Mouse (Mus musculus): Measurements from ENCODE around the gene Hoxa10. TPM values are rescaled to one million over a fixed set of nuclear protein-coding genes. Genes with fewer than 3 reads are reported as not detected.

Hoxa10 gene
- polyA plus RNA-seq, 1 experiment from 2014 or later = 7.8 TPM

DNA sequence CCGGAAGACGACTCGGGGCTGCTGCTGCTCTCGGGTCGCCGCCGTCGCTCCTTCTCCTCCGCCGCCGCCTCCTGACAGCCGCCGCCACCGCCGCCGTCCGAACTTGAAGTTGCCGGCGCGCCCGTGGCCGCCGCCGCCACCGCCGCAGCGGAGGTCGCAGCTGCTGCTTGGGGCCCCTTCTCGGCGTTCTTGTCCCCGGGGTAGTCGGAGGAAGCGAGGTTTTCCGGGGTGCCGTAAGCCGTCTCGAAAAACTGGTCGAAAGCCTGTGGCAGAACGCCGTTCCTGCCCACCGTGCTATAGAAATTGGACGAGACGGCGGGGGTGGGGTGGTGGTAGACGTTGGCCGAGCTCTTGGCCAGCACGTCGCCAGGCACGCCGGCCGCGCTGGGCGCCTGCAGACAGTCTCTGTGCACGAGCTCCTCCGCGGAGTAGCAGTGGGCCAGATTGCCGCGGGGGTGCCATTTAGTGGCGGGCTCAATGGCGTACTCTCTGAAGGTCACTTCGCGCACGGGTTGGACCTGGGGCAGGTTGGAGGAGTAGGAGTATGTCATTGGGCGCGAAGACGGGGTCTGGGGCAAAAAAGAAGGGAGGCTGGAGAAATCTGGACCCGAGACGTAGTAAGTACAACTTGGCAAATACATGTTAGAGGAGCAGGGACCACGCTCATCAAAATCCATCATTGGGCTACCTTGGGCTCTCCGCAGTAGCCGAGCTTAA is 4.5 kb upstream of the Hoxa10 start:
- Histone ChIP-seq H3K27ac (ENCODE audit: low read depth, low read length) (no peak overlapping the region), H3K9me3 (ENCODE audit: control insufficient read depth) (no peaks in the 10 kb centered on the region), H3K4me2 (replicated peaks; ENCODE audit: low read depth) (peak overlapping the region; percentile 40), H3K36me3 (ENCODE audit: control insufficient read depth, insufficient read depth) (no peaks in the 10 kb centered on the region; the same call in 1 of the 2 replicates), H3K4me3 (ENCODE audit: low read depth, low read length) (peak overlapping the region; percentile 30), H3K27me3 (replicated peaks; ENCODE audit: control insufficient read depth, insufficient read depth, low read length) (peaks cover 100% of the 10 kb centered on the region), H3K4me1 (replicated peaks; ENCODE audit: control insufficient read depth, insufficient read depth, low read length) (no peaks in the 10 kb centered on the region), H3K9ac (ENCODE audit: low read depth, low read length) (peak overlapping the region; percentile 8; the same call in 1 of the 2 replicates)
- under 1% methylated on average over 71 of the region's 71 CpGs for WGBS
- TF ChIP-seq CTCF (IDR thresholded peaks at IDR 0.05; ENCODE audit: low read depth) = no peak
- no peak for ATAC-seq

DNA sequence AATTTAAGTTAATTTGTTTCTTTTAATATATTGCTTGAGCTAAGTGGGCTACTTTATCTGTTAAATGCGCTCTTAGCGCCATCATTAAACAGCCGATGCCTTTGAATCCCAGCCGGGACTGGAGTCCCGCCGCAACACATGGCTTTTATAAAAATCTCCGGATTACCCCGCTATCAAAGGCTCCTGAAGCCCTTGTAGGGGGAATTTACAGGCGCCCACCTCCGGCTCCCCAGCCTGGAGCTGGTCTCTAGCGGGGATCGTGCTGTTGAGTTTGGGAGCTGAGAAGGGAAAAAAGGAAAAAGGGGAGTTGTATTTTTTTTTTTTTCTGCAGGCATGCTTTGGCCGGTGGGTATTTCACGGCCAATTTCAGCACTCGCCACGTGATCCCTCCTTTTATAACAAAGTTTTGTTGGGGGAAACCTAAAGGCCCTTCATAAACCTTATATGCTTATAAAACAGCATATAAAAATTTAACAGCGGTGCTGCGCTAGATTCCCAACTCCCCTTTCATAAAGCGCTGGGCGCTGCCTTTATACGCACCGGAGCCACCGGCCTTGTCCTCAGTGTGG is 3.9 kb upstream of the Hoxa10 start:
- no peaks in the 10 kb centered on the region for H3K4me1 ChIP-seq (replicated peaks; ENCODE audit: control insufficient read depth, insufficient read depth, low read length)
- no peak for ATAC-seq
- peaks cover 100% of the 10 kb centered on the region for H3K27me3 ChIP-seq (replicated peaks; ENCODE audit: control insufficient read depth, insufficient read depth, low read length)
- H3K27ac ChIP-seq (ENCODE audit: low read depth, low read length) = no peak overlapping the region
- H3K4me3 ChIP-seq (ENCODE audit: low read depth, low read length) = peak overlapping the region; percentile 30
- peak overlapping the region; percentile 40 for H3K4me2 ChIP-seq (replicated peaks; ENCODE audit: low read depth)
- no peak for TF ChIP-seq CTCF (IDR thresholded peaks at IDR 0.05; ENCODE audit: low read depth)
- 3% methylated on average over 23 of the region's 23 CpGs for WGBS
- no peaks in the 10 kb centered on the region; the same call in 1 of the 2 replicates for H3K36me3 ChIP-seq (ENCODE audit: control insufficient read depth, insufficient read depth)
- H3K9ac ChIP-seq (ENCODE audit: low read depth, low read length) = peak overlapping the region; percentile 8; the same call in 1 of the 2 replicates
- no peaks in the 10 kb centered on the region for H3K9me3 ChIP-seq (ENCODE audit: control insufficient read depth)

DNA sequence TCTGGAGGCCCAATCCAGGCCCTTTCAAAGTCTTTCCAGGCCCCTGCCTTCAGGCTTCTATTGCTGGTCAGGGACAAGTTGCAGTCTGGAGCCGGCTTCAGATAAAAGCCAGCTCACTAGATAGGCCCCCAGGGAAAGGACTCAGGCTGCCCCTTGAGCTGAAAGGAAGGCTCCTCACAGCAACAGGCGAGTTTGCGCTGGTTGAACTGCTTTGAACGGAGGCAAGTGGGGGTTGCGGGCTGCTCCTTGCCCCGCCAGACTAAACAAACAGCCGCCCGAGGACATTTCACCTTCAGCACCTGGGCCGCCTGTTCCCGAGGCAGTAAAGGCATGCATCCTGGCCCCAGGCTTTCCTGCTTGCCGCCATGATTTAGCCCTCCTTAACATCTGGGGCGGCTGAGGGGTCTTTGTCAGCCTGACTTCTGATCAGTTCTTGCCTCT is 3.0 kb upstream of the Hoxa10 start:
- H3K27ac ChIP-seq (ENCODE audit: low read depth, low read length) = no peak overlapping the region
- WGBS = 0% methylated on average over 12 of the region's 12 CpGs

DNA sequence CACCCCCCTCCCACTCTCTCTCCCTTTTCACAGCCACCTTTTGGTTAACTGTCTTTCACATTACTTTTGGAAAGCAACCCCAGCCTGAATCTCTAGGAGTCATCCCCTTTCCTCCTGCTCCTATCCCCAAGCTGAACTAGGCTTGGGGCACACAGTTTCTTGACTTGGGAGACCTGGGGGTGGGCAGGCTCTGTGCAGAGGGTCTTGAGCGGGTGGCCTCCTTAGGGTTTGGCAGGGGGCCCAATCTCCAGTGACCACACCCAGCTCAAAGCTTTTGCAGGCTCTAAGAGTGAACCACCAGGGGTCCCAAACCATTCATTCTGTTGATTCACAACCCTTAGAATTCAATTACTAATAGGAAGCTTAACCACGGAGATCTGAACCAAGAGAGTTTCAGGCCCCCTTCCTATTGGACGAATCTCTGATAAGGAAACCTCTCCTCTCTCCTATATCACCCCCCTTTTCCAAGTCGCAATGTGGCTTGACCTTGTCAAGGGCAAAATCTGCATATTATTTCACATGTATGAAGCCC is 2.2 kb upstream of the Hoxa10 start:
- H3K27me3 ChIP-seq (replicated peaks; ENCODE audit: control insufficient read depth, insufficient read depth, low read length) = peaks cover 100% of the 10 kb centered on the region
- no peaks in the 10 kb centered on the region for H3K4me1 ChIP-seq (replicated peaks; ENCODE audit: control insufficient read depth, insufficient read depth, low read length)
- no peaks in the 10 kb centered on the region for H3K9me3 ChIP-seq (ENCODE audit: control insufficient read depth)
- TF ChIP-seq CTCF (IDR thresholded peaks at IDR 0.05; ENCODE audit: low read depth) = no peak
- WGBS = 8% methylated on average over 4 of the region's 4 CpGs
- no peaks in the 10 kb centered on the region; the same call in 1 of the 2 replicates for H3K36me3 ChIP-seq (ENCODE audit: control insufficient read depth, insufficient read depth)
- H3K9ac ChIP-seq (ENCODE audit: low read depth, low read length) = no peak overlapping the region
- no peak overlapping the region for H3K27ac ChIP-seq (ENCODE audit: low read depth, low read length)
- H3K4me3 ChIP-seq (ENCODE audit: low read depth, low read length) = no peak overlapping the region
- H3K4me2 ChIP-seq (replicated peaks; ENCODE audit: low read depth) = no peak overlapping the region
- no peak for ATAC-seq

More for the DNA sequence above, 3.0 kb upstream of the Hoxa10 start:
- Histone ChIP-seq H3K27me3 (replicated peaks; ENCODE audit: control insufficient read depth, insufficient read depth, low read length) (peaks cover 100% of the 10 kb centered on the region), H3K9ac (ENCODE audit: low read depth, low read length) (no peak overlapping the region), H3K4me3 (ENCODE audit: low read depth, low read length) (peak overlapping the region; percentile 30; the same call in 1 of the 2 replicates), H3K4me1 (replicated peaks; ENCODE audit: control insufficient read depth, insufficient read depth, low read length) (no peaks in the 10 kb centered on the region), H3K4me2 (replicated peaks; ENCODE audit: low read depth) (peak overlapping the region; percentile 37), H3K9me3 (ENCODE audit: control insufficient read depth) (no peaks in the 10 kb centered on the region), H3K36me3 (ENCODE audit: control insufficient read depth, insufficient read depth) (no peaks in the 10 kb centered on the region; the same call in 1 of the 2 replicates)
- ATAC-seq = no peak
- no peak for TF ChIP-seq CTCF (IDR thresholded peaks at IDR 0.05; ENCODE audit: low read depth)

DNA sequence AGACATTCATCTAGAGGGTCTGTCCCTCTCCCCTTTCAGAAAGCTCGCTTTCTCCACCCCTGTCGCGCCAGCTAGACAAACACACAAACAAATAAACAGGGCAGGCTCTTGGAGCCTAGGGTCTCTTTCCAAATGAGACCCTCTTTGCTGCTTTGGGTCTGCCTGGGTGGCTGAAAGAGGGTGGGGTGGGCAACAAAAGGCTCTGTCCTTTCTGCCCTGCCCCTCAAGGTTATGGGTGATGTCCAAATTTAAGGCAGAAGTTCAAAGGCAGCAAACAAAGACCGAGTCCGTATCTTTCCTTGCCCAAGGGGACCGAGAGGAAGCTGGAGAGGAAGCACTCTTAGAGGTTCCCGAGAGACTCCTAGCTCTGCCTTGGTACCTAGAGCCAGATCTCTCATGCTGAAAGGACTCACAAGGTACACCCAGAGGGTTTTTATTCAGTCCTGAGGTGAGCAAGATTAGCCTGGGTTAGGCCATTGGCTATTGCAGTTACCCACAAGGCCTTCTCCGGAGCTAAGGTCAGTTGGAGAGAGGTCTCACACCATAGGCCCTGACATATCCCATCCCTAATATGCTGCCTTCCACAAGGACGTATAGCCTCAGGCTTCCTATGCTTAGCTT is 457 bp upstream of the Hoxa10 start:
- no peaks in the 10 kb centered on the region for H3K4me1 ChIP-seq (replicated peaks; ENCODE audit: control insufficient read depth, insufficient read depth, low read length)
- H3K4me2 ChIP-seq (replicated peaks; ENCODE audit: low read depth) = no peak overlapping the region
- no peaks in the 10 kb centered on the region for H3K9me3 ChIP-seq (ENCODE audit: control insufficient read depth)
- peaks cover 100% of the 10 kb centered on the region for H3K27me3 ChIP-seq (replicated peaks; ENCODE audit: control insufficient read depth, insufficient read depth, low read length)
- WGBS = 4% methylated on average over 9 of the region's 9 CpGs
- no peak overlapping the region for H3K27ac ChIP-seq (ENCODE audit: low read depth, low read length)
- no peak overlapping the region for H3K4me3 ChIP-seq (ENCODE audit: low read depth, low read length)
- no peak for TF ChIP-seq CTCF (IDR thresholded peaks at IDR 0.05; ENCODE audit: low read depth)
- no peaks in the 10 kb centered on the region; the same call in 1 of the 2 replicates for H3K36me3 ChIP-seq (ENCODE audit: control insufficient read depth, insufficient read depth)
- no peak for ATAC-seq
- H3K9ac ChIP-seq (ENCODE audit: low read depth, low read length) = no peak overlapping the region

All from intestine, postnatal 0 days (tissue).